Mouse (Mus musculus) testis, adult 2 months (tissue): ENCODE data around the gene Cers2.

Experiments
- CTCF ChIP-seq: fragments of 200-500 bp; IDR thresholded peaks from 2 replicates; pipeline ENCODE4 v1.5.1; 2012; ENCODE audit warnings: low read depth, mild to moderate bottlenecking, inconsistent platforms, low read length, moderate library complexity; ENCODE audit not compliant: control insufficient read depth, insufficient read depth, insufficient replicate concordance
- POLR2A ChIP-seq: fragments of 200-500 bp; IDR thresholded peaks from 2 replicates; pipeline ENCODE4 v1.6.1; 2012; ENCODE audit warnings: low read depth, mild to moderate bottlenecking, inconsistent platforms, low read length, moderate library complexity; ENCODE audit not compliant: control insufficient read depth

GRCm38 (mm10) chr3:95370101-95370500, 55.5 kb downstream of the Cers2 start:
- no peak for TF ChIP-seq CTCF
- no peak for TF ChIP-seq POLR2A
